Mouse (Mus musculus): ENCODE data around the gene F830045P16Rik. TPM values are rescaled to one million over a fixed set of nuclear protein-coding genes. Genes with fewer than 3 reads are reported as not detected.
"Not testable (repeated sequence)": the region's sequence is repeated elsewhere in the genome, so short reads cannot be mapped to it uniquely, and the experiment has no call there.

F830045P16Rik gene
- total and polyA plus RNA-seq, 3 experiments, result not detected

DNA sequence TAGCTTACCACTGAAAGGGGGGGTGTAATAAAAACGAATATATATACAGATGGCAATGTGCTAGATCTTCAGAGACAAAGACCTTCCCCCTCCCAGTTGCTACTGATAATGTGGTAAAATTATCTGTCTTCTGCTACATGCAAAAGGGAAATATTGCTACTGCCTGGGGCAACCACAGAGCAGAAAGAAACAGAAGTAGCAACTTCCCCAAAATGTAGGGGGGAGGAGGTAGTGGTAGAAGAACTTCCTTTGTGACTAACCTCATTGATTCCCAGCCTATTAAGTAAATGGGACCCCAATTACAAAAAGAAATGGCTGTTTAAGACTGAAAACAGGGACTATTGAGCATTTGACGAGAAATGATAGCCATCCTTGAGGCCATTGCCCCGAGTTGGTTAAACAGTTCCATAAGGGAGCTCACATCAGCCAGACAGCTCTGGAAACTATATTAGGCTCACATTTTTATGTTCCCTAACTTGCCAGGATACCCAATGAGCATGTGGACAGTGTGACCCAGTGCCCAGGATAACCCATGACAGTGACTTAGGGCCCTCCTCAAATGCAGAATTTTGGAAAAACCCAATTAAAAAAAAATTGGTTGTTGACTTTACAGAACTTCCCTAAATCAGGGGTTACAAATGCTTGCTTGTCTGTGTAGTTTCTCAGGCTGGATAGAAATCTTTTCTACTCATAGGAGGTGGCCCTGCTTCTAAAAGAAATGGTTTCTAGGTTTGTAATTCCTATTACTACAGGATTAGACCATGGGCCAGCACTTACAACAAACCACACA lies 46.7 kb downstream of the F830045P16Rik start:
- no peak for DNase-seq

- no peak for DNase-seq
These were observed 53.3 kb downstream of the F830045P16Rik start for GRCm38 (mm10) chr2:129483150-129483549.

GRCm38 (mm10) chr2:129471905-129472304 lies 64.5 kb downstream of the F830045P16Rik start:
- no peak for DNase-seq

- DNase-seq, result no peak
These were observed 65.6 kb downstream of the F830045P16Rik start for GRCm38 (mm10) chr2:129470839-129471238.

DNA sequence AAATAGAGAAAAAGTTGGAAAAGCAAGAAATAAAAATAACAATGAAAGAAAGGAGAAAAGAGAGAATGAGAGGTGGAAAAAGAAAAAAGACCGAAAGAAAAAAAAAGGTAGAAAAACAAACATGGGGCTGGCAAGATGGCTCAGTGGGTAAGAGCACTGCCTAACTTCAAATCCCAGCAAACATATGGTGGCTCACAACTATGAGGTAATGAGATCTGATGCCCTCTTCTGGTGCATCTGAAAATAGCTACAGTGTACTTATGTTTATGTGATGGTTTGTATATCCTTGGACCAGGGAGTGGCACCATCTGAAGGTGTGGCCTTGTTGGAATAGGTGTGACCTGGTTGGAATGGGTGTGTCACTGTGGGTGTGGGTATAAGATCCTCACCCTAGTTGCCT lies 97.6 kb downstream of the F830045P16Rik start:
- not testable (repeated sequence) for DNase-seq

DNA sequence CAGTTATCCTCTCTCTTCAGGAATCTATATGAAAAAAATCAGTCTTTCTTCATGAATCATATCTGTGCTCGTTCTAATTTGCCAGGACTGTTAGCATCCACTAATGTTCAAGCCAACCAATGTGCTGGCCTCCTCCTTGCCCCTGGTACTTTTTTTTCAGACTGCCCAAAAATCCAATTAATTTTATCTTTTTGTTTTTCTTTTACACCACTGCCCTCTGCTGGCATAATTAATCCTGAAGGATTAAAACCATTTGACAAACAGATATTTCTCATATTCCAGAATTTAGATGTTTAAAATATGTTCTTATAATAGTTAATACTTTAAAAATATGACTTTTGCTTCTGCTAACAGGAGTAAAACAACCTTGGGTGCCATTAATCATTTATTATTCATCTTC lies 101.2 kb downstream of the F830045P16Rik start:
- no peak for DNase-seq

- DNase-seq, result no peak
These were observed 112.7 kb downstream of the F830045P16Rik start for GRCm38 (mm10) chr2:129423741-129424140.

GRCm38 (mm10) chr2:129420897-129421561 lies 115.4 kb downstream of the F830045P16Rik start:
- DNase-seq, result no peak

DNA sequence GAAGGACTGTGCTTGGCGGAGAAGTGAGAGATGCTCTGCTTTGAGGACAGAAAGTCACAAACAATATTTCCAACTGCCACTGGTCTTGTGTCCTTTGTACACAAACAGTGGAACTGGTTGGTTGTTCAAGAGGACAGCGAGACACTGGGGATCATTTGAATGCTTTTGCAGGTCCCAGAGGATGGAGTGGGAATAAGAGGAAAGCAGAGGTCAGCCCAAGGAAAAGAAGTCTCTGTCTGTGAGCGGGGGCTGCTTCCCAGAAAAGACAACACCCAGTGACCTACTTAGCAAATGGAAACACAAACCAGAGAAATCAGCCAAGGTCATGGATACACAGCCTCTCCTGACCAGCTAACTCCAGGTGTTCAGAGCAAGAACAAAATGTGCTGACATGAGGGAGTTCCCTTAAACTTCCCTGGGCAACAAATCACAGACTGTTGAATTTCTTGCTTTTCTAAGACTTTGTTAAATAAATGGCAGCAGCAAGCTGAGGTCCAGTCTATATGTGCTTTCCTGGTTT lies 117.0 kb downstream of the F830045P16Rik start:
- no peak for DNase-seq

DNA sequence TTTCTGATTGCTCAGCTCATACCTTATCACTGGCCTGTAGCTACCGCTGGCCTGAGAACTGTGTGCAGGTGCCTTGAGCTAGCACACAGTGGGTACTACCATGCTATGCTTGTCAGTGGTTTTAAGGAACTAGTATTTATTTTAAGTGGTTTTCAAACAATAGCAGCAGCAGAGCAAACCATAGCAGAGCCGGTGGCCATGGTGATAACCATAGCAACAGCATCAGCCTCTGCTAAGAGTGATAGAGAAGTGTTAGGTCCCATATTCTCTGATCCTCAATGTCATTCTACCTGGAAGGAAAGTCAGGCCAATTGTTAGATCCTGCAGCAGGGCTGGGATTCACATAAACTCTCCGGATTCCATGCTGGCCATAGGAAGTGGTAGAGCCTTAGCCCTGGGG lies 121.8 kb downstream of the F830045P16Rik start:
- no peak for DNase-seq

DNA sequence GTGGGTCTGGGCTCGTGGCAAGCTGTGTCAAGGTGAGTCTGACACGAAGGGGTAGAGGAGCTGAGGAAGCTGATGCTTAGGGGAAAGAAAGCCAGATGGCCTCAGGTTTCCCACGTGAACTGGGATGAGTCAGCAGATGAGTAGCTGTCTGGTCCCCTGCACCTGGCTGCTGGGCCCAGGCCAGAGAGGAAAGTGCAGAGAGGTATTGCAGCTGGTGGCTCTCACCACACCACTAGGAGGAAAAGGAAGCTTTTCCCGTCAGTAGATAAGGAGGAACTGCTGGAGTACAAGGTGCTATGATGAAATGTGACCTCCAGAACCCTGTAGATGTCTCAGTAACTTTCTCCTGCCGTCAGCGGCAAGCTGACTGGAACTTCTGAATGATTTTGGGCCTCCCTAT lies 122.9 kb downstream of the F830045P16Rik start:
- DNase-seq, result no peak

DNA sequence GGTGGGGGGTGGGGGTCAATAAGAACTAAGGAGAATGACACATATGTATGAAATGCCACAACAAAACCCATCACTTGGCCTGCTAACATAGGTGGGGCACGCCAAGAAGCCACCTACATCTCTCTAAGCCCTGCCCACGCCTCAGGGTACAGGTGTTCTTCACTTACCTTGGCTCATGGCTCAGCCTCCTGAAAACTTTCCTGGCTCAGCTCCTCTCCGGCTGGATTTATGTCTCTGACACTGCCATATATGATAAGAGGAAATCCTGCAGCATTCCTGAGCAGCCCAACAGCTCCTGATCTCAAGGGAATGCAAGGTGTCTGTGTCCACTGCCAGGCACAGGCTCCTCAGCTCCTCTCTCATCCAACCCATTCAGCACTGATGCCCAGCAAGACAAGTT lies 124.8 kb downstream of the F830045P16Rik start:
- DNase-seq, result no peak

DNA sequence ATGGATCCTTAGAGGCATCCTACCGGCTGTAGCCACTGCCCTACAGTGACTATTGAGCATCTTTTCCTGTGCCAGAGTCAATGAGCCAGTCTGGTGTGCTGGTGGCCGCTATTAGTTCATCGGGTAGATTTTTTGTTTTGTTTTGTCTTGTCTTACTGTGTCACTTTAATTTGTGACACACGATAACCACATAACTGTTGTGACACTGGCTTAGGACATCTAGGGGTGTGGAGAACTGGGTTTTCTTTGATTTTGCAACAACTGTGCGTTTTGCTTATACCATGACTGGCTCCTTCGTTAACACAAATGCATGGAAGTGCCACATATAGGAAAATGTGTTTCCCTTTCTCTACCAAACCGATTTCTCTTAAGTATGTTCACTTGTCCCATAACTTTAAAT lies 126.1 kb downstream of the F830045P16Rik start:
- DNase-seq, result no peak

- peak; percentile 77 for DNase-seq
These were observed 127.9 kb downstream of the F830045P16Rik start for GRCm38 (mm10) chr2:129408476-129408875.

Other genes starting within 250 kb of the F830045P16Rik start
- gene Ckap2l, start 239.4 kb downstream of the F830045P16Rik start, total RNA-seq (2021), result 1 to 10 TPM in 1 of 2 experiments, under 1 TPM in 1; 0.97 to 1.7 TPM
- 0.09 and 0.10 TPM in 2 replicates for gene Ckap2l, start 239.4 kb downstream of the F830045P16Rik start, polyA plus RNA-seq (2012; rRNA removed)
- not detected for gene Il1a, start 226.6 kb downstream of the F830045P16Rik start, total RNA-seq (2021)
- not detected in 2 replicates for gene Il1a, start 226.6 kb downstream of the F830045P16Rik start, polyA plus RNA-seq (2012; rRNA removed)
- 1 to 10 TPM in 1 of 2 experiments, under 1 TPM in 1; 0.78 to 1.5 TPM for gene Il1b, start 165.5 kb downstream of the F830045P16Rik start, total RNA-seq (2021)
- gene Il1b, start 165.5 kb downstream of the F830045P16Rik start, polyA plus RNA-seq (2012; rRNA removed), result 0.17 and 0.20 TPM in 2 replicates
- gene Sirpa, start 56.2 kb upstream of the F830045P16Rik start, total RNA-seq (2021), result 10 to 100 TPM; 46.8 to 76.2 TPM
- 61.9 and 111 TPM in 2 replicates for gene Sirpa, start 56.2 kb upstream of the F830045P16Rik start, polyA plus RNA-seq (2012; rRNA removed)
- gene Pdyn, start 163.2 kb upstream of the F830045P16Rik start, total RNA-seq (2021), result under 1 TPM; 0.10 to 0.12 TPM
- gene Pdyn, start 163.2 kb upstream of the F830045P16Rik start, polyA plus RNA-seq (2012; rRNA removed), result not detected in 2 replicates